Mouse (Mus musculus) testis, postnatal 10 days (tissue): ENCODE measurements around the gene Zfp641.

ENCODE experiments used
- DNase-seq: peaks from one replicate; pipeline ENCODE4 v3.0.0; 2021; ENCODE audit warnings: low spot score

The Zfp641 gene

GRCm38 (mm10) chr15:98295628-98296551 lies at the start of gene Zfp641:
TSS of gene Zfp641 (minus strand) at chr15:98296161.
- DNase-seq = peak; percentile 80

DNA sequence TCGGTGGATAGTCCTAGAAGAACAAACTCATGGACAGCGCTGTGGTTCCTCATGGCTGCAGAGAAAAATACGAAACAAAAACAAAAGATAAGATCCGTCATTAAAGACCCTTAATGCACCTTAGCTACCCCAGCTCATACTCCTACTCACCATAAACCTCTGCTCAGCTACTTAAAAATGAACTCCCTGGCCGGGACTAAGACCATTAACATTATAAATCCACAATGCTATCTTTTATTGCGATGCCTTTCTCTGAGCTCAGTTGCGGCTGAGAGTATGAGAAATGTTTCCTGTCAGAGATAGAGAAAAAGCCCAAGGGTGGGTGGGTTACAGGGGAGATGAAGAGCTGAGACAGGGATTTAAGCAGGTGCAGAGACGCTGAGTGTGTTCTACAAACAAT lies 44.9 kb upstream of the Zfp641 start, which contains the start of gene Olfr284:
Olfr284 (minus strand) TSS at position 101 of the 400 bp plus-strand sequence.
- DNase-seq = no peak

DNA sequence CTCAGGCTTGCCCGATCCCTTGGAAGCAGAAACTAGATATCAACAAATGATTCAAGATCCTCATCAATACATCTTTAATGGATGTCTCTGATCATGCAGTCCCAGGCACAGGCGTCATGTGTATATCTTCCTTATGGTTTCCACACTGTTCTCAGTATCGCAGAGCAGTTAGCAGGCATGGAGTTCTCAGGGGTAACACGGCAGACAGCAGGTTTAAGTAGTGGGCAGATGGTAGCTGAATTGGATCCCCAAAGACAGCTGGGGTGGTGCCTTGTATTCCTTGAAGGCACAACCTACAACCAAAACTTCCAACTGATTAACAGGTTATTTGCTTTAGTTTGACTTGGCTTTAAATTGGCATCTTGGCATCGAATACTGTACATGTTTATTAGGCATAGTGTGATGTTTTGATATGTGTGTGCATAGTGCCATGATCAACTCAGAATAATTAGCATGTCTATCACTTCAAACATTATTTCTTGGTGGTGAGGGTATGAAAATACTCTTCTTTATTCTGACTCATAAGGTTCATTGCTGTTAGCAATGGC lies 21.3 kb upstream of the Zfp641 start, which contains the start of gene Olfr285:
Olfr285 (minus strand) TSS at position 177 of the 548 bp plus-strand sequence.
- DNase-seq = no peak

GRCm38 (mm10) chr15:98315703-98316102 lies 19.7 kb upstream of the Zfp641 start:
- no peak for DNase-seq

- DNase-seq = no peak
Observed at GRCm38 (mm10) chr15:98293651-98294050, 2.3 kb downstream of the Zfp641 start.

DNA sequence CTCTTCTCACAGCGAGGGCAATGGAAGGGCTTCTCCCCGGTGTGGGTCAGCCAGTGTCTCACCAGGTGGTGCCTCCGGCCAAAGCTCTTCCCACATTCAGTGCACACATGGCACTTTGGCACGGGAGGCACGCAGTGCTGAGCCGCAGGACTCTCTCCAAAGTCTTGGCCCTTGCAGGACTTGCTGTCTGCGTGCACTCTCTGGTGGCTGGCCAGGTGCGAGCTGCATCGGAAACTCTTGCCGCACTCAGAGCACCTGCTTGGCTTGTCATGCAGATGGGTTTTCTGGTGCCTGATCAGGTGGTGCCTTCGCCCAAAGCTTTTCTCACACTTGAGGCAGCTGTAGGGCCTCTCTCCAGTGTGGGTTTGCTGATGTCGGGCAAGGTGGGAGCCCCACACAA lies 7.4 kb downstream of the Zfp641 start:
- no peak for DNase-seq

DNA sequence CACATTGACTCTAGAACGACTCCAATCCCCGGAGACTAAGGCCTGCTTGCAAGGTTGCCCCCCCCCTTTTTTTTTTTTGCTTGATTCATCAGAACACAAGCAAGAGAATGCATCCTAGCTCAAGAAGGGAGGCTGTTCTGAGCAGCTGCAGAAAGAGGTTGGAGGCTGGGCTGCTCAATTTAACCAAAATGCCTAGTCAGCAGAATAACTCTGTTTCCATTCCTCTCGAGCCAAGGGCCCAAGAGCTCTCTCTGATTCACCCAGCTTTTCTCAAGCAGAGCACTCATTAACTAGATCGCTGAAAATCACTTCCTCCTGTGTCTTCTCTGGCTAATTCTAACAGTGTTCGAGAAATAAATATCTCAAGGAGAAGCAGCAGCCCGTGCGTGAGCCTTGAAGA lies 9.5 kb downstream of the Zfp641 start:
- DNase-seq = no peak

- DNase-seq = no peak
Observed at GRCm38 (mm10) chr15:98257776-98258175, 38.2 kb downstream of the Zfp641 start.

DNA sequence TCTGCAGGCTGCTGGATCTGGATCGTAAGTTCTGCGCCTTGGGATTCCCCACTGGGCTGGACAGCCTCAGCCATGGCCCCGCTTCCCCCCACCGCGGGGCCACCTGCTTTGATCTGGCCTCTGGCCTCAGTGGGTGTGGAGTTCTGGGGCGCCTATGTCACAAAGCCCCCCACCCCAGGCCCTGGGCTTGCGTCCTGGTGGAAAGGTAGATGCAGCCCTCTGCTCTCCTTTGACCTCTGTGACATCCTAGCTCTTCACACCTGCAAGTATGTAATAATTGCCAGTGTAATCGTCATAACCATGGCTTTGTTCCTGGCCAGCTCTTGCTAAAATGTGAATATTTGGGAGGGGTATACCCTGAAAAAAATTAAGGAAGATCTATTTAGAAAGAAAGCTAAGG lies 38.8 kb downstream of the Zfp641 start, which contains the start of gene H1fnt:
H1fnt (minus strand) TSS at position 101 of the 400 bp plus-strand sequence.
- DNase-seq = no peak

DNA sequence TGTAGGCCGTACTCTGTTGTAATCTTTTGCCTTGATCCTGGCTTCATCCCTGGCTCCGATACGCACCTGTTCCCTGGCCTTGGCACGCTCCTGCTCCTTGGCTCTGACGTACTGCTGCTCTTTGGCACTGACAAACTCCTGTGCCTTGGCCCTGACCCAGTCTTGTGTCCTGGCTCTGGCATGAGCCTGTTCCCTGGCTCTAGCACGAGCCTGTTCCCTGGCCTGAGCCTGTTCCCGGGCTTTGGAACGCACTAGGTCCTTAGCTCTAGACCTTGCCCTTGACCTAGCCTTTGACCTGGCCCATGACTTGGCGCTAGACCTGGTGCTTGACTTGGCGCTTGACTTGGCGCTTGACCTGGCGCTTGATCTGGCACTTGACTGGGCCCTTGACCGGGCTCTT lies 39.7 kb downstream of the Zfp641 start:
- no peak for DNase-seq
